Mouse (Mus musculus) spleen, adult 18-20 months (tissue): ENCODE measurements around the gene Ring1.

Experiments
- DNase-seq, 2 experiments: peaks; one replicate each; pipeline ENCODE4 v3.0.0; 2022; ENCODE audit warnings: mixed read lengths in 2 of 2

The Ring1 gene

GRCm38 (mm10) chr17:33991788-33992664, 32.5 kb downstream of the Ring1 start:
- peak in 1 of 2 experiments; percentile 67 for DNase-seq

DNA sequence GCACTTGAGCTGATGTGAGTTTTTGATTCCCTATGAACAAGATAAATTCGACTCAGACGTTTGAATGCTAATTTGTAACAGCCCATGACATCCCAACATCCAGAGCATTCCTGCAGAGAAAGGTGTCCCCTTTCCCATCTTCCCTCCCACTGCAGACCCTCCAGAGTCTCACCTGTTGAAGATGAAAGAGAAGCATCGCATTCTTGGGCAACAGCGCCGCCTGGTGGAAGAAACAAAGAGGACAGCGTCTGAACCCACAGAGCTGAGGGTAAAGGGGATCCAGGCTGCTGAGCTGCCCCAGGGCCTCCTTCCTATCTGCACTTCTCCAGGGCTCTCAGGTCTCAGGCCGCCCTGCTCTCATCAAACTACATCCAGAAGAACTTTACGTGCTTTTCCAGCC, 42.3 kb downstream of the Ring1 start:
- peak; percentile 57 to 76 for DNase-seq

DNA sequence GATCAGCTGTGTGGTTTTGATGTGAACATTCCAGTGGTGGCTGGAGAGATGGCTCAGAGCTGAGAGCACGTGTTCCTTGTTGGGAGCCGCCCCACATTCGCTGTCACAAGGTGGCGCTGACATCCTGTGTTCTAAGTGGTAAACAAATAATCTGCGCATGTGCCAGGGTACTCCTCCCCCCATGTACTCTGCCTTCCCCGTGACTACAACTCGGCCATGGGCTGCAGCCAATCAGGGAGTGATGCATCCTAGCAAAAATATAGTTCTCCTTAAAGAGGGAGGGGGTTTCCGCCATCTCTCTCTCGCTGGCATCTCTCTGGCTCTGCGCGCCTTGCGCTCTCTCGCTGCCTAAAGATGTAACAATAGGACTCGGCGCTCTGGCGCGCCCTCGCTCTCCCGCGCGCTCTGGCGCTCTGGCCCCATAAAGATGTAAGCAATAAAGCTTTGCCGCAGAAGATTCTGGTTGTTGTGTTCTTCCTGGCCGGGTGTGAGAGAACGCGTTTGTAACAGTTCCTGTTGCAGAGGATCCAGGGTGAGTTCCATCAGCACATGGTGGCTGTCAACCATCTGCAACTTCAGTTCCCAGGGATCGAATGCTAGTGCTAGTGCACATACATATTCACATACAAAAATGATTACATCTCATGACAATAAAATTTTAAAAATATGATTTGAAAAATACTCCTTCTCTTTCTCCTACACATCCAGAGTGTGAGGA, 43.1 kb downstream of the Ring1 start:
- peak; percentile 79 for DNase-seq

- DNase-seq, result no peak
Observed at GRCm38 (mm10) chr17:33980181-33981035, 44.1 kb downstream of the Ring1 start.

- DNase-seq, result no peak
Observed at GRCm38 (mm10) chr17:33979512-33980050, 44.9 kb downstream of the Ring1 start.

DNA sequence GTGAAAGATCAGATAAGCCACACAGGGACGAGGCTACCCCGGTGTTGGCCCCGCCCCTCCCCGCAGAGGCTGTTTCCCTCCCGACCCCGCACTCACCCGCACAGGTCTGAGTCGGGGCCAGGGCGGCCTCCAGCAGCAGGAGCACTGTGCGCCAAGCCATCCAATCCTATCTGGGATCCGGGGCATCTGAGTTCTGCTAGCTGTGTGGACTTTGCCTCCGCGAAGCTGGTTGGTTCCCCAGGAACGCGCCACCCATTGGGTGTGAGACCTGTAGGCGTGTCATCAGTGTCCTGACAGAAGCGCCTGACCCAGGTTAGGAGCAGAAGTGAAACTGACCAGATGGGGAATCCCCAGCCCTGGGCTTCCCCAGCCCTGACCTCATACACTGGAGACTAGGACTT, 45.8 kb downstream of the Ring1 start:
- peak; percentile 79 to 83 for DNase-seq

- DNase-seq, result no peak
Observed at GRCm38 (mm10) chr17:33977861-33978557, 46.5 kb downstream of the Ring1 start.

DNA sequence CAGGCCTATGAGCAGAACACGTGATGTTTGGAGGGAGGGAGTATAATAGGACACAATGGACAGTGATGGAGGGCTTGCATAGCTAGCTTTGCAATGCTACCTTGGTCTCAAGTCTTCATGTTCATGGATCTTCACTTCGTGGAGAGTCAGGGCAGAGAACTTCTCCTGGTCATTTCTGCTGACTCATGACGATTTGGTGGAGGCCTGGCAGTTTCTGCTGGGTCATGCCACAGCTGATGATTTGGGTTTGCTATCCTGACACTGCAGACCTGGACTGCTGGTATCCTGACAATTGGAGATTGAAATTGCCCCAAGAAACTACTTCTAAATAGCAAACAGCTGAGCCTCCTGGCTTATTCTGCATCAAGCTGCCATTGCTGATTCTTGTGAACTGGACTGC, 50.9 kb downstream of the Ring1 start:
- DNase-seq, result no peak

GRCm38 (mm10) chr17:33972691-33973090, 51.8 kb downstream of the Ring1 start:
- DNase-seq, result no peak
